Mouse (Mus musculus): ENCODE results near the gene P4hb. TPM values are rescaled to one million over a fixed set of nuclear protein-coding genes. Genes with fewer than 3 reads are reported as not detected.

P4hb gene
- polyA plus RNA-seq, 1 experiment from 2014 or later: 485 TPM

Other genes starting within 250 kb of the P4hb start
- 2,559 and 2,733 TPM in 2 replicates for gene Actg1, start 224.7 kb downstream of the P4hb start, polyA plus RNA-seq (2016; fragmentation: Nextera tagmentation; extraction: Ambion mirVana)
- 0.32 TPM in 1 of 2 replicates, not detected in the other for gene Fscn2, start 211.7 kb downstream of the P4hb start, polyA plus RNA-seq (2016; fragmentation: Nextera tagmentation; extraction: Ambion mirVana)
- 33.8 and 36.0 TPM in 2 replicates for gene Faap100, start 194.5 kb downstream of the P4hb start, polyA plus RNA-seq (2016; fragmentation: Nextera tagmentation; extraction: Ambion mirVana)
- 45.9 and 46.9 TPM in 2 replicates for gene Nploc4, start 135.5 kb downstream of the P4hb start, polyA plus RNA-seq (2016; fragmentation: Nextera tagmentation; extraction: Ambion mirVana)
- 0.30 and 1.6 TPM in 2 replicates for gene Tspan10, start 130.6 kb downstream of the P4hb start, polyA plus RNA-seq (2016; fragmentation: Nextera tagmentation; extraction: Ambion mirVana)
- gene Pde6g, start 119.8 kb downstream of the P4hb start, polyA plus RNA-seq (2016; fragmentation: Nextera tagmentation; extraction: Ambion mirVana): 0.25 and 0.41 TPM in 2 replicates
- 8.7 and 11.8 TPM in 2 replicates for gene Oxld1, start 115.2 kb downstream of the P4hb start, polyA plus RNA-seq (2016; fragmentation: Nextera tagmentation; extraction: Ambion mirVana)
- 39.6 and 46.3 TPM in 2 replicates for gene Ccdc137, start 115.1 kb downstream of the P4hb start, polyA plus RNA-seq (2016; fragmentation: Nextera tagmentation; extraction: Ambion mirVana)
- 60.7 and 62.1 TPM in 2 replicates for gene Arl16, start 105.6 kb downstream of the P4hb start, polyA plus RNA-seq (2016; fragmentation: Nextera tagmentation; extraction: Ambion mirVana)
- gene Mrpl12, start 88.6 kb downstream of the P4hb start, polyA plus RNA-seq (2016; fragmentation: Nextera tagmentation; extraction: Ambion mirVana): 211 and 215 TPM in 2 replicates
- gene Slc25a10, start 81.4 kb downstream of the P4hb start, polyA plus RNA-seq (2016; fragmentation: Nextera tagmentation; extraction: Ambion mirVana): 69.3 and 71.6 TPM in 2 replicates
- 0.07 and 0.16 TPM in 2 replicates for gene Gcgr, start 42.6 kb downstream of the P4hb start, polyA plus RNA-seq (2016; fragmentation: Nextera tagmentation; extraction: Ambion mirVana)
- gene Mcrip1, start 23.5 kb downstream of the P4hb start, polyA plus RNA-seq (2016; fragmentation: Nextera tagmentation; extraction: Ambion mirVana): 205 and 212 TPM in 2 replicates
- gene Ppp1r27, start 22.1 kb downstream of the P4hb start, polyA plus RNA-seq (2016; fragmentation: Nextera tagmentation; extraction: Ambion mirVana): not detected in 2 replicates
- 744 and 753 TPM in 2 replicates for gene Arhgdia, start 8.4 kb upstream of the P4hb start, polyA plus RNA-seq (2016; fragmentation: Nextera tagmentation; extraction: Ambion mirVana)
- gene Alyref, start 25.1 kb upstream of the P4hb start, polyA plus RNA-seq (2016; fragmentation: Nextera tagmentation; extraction: Ambion mirVana): 618 and 646 TPM in 2 replicates
- 218 and 228 TPM in 2 replicates for gene Anapc11, start 25.2 kb upstream of the P4hb start, polyA plus RNA-seq (2016; fragmentation: Nextera tagmentation; extraction: Ambion mirVana)
- 0.44 TPM in 1 of 2 replicates, not detected in the other for gene Npb, start 35.2 kb upstream of the P4hb start, polyA plus RNA-seq (2016; fragmentation: Nextera tagmentation; extraction: Ambion mirVana)
- gene Pcyt2, start 44.7 kb upstream of the P4hb start, polyA plus RNA-seq (2016; fragmentation: Nextera tagmentation; extraction: Ambion mirVana): 145 and 148 TPM in 2 replicates
- 30.1 and 32.8 TPM in 2 replicates for gene Sirt7, start 52.0 kb upstream of the P4hb start, polyA plus RNA-seq (2016; fragmentation: Nextera tagmentation; extraction: Ambion mirVana)
- 20.2 and 22.7 TPM in 2 replicates for gene Mafg, start 60.3 kb upstream of the P4hb start, polyA plus RNA-seq (2016; fragmentation: Nextera tagmentation; extraction: Ambion mirVana)
- gene Pycr1, start 70.5 kb upstream of the P4hb start, polyA plus RNA-seq (2016; fragmentation: Nextera tagmentation; extraction: Ambion mirVana): 37.5 and 40.5 TPM in 2 replicates
- not detected in 2 replicates for gene Myadml2, start 74.9 kb upstream of the P4hb start, polyA plus RNA-seq (2016; fragmentation: Nextera tagmentation; extraction: Ambion mirVana)
- gene Notum, start 87.9 kb upstream of the P4hb start, polyA plus RNA-seq (2016; fragmentation: Nextera tagmentation; extraction: Ambion mirVana): 0.57 and 0.75 TPM in 2 replicates
- gene Aspscr1, start 99.7 kb upstream of the P4hb start, polyA plus RNA-seq (2016; fragmentation: Nextera tagmentation; extraction: Ambion mirVana): 134 and 142 TPM in 2 replicates
- 118 and 133 TPM in 2 replicates for gene Cenpx, start 140.5 kb upstream of the P4hb start, polyA plus RNA-seq (2016; fragmentation: Nextera tagmentation; extraction: Ambion mirVana)
- 51.9 and 59.2 TPM in 2 replicates for gene Lrrc45, start 140.7 kb upstream of the P4hb start, polyA plus RNA-seq (2016; fragmentation: Nextera tagmentation; extraction: Ambion mirVana)
- gene Rac3, start 148.2 kb upstream of the P4hb start, polyA plus RNA-seq (2016; fragmentation: Nextera tagmentation; extraction: Ambion mirVana): 23.8 and 28.4 TPM in 2 replicates
- 13.3 and 14.8 TPM in 2 replicates for gene Dcxr, start 154.0 kb upstream of the P4hb start, polyA plus RNA-seq (2016; fragmentation: Nextera tagmentation; extraction: Ambion mirVana)
- gene Cbr2, start 158.9 kb upstream of the P4hb start, polyA plus RNA-seq (2016; fragmentation: Nextera tagmentation; extraction: Ambion mirVana): 1.1 and 1.3 TPM in 2 replicates
- gene Hmga1b, start 189.5 kb upstream of the P4hb start, polyA plus RNA-seq (2016; fragmentation: Nextera tagmentation; extraction: Ambion mirVana): 12.3 and 14.2 TPM in 2 replicates
- 39.1 and 43.3 TPM in 2 replicates for gene Rfng, start 211.0 kb upstream of the P4hb start, polyA plus RNA-seq (2016; fragmentation: Nextera tagmentation; extraction: Ambion mirVana)
- gene Gps1, start 211.0 kb upstream of the P4hb start, polyA plus RNA-seq (2016; fragmentation: Nextera tagmentation; extraction: Ambion mirVana): 281 and 283 TPM in 2 replicates
- 110 and 111 TPM in 2 replicates for gene Dus1l, start 223.2 kb upstream of the P4hb start, polyA plus RNA-seq (2016; fragmentation: Nextera tagmentation; extraction: Ambion mirVana)